Mouse (Mus musculus): ENCODE measurements around the gene Fryl. TPM values are rescaled to one million over a fixed set of nuclear protein-coding genes. Genes with fewer than 3 reads are reported as not detected.

The Fryl gene
- 21.8 and 30.4 TPM in 2 replicates for polyA plus RNA-seq (2012)

GRCm38 (mm10) chr5:73256352-73257065 lies at the start of gene Fryl:
Fryl (minus strand) TSS chr5:73256619.
- Histone ChIP-seq H3K27me3 (ENCODE audit: control insufficient read depth) (no peaks in the 10 kb centered on the region), H3K4me3 (replicated peaks) (peak within 1 kb of the TSS; percentile 98), H3K4me1 (ENCODE audit: control insufficient read depth) (peaks cover 58% of the 10 kb centered on the region), H3K9me3 (ENCODE audit: control insufficient read depth, low read length) (no peaks in the 10 kb centered on the region), H3K36me3 (ENCODE audit: control insufficient read depth) (peaks cover 7% of the 10 kb centered on the region)
- TF ChIP-seq GATA1 (IDR thresholded peaks at IDR 0.05; ENCODE audit: low read length) (no peak; the same call in 1 of the 2 replicates), TAL1 (IDR thresholded peaks at IDR 0.05; ENCODE audit: low read length) (no peak)

- Histone ChIP-seq H3K4me3 (replicated peaks) (no peak overlapping the region), H3K27me3 (ENCODE audit: control insufficient read depth) (no peaks in the 10 kb centered on the region), H3K36me3 (ENCODE audit: control insufficient read depth) (peaks cover 100% of the 10 kb centered on the region), H3K4me1 (ENCODE audit: control insufficient read depth) (peaks cover 43% of the 10 kb centered on the region), H3K9me3 (ENCODE audit: control insufficient read depth, low read length) (no peaks in the 10 kb centered on the region)
- TF ChIP-seq TAL1 (IDR thresholded peaks at IDR 0.05; ENCODE audit: low read length) (no peak), GATA1 (IDR thresholded peaks at IDR 0.05; ENCODE audit: low read length) (no peak)
These were observed 48.1 kb upstream of the Fryl start for GRCm38 (mm10) chr5:73304507-73304906.

- H3K4me3 ChIP-seq (replicated peaks), result no peak overlapping the region
- peaks cover 99% of the 10 kb centered on the region for H3K36me3 ChIP-seq (ENCODE audit: control insufficient read depth)
- no peaks in the 10 kb centered on the region for H3K9me3 ChIP-seq (ENCODE audit: control insufficient read depth, low read length)
- no peaks in the 10 kb centered on the region for H3K27me3 ChIP-seq (ENCODE audit: control insufficient read depth)
- H3K4me1 ChIP-seq (ENCODE audit: control insufficient read depth), result peaks cover 38% of the 10 kb centered on the region
- TF ChIP-seq TAL1 (IDR thresholded peaks at IDR 0.05; ENCODE audit: low read length) (no peak), GATA1 (IDR thresholded peaks at IDR 0.05; ENCODE audit: low read length) (no peak)
These were observed 45.3 kb upstream of the Fryl start for GRCm38 (mm10) chr5:73301601-73302307.

- Histone ChIP-seq H3K9me3 (ENCODE audit: control insufficient read depth, low read length) (no peaks in the 10 kb centered on the region), H3K27me3 (ENCODE audit: control insufficient read depth) (no peaks in the 10 kb centered on the region), H3K4me3 (replicated peaks) (no peak overlapping the region), H3K4me1 (ENCODE audit: control insufficient read depth) (peaks cover 50% of the 10 kb centered on the region), H3K36me3 (ENCODE audit: control insufficient read depth) (peaks cover 67% of the 10 kb centered on the region)
- TF ChIP-seq GATA1 (IDR thresholded peaks at IDR 0.05; ENCODE audit: low read length), result no peak
- no peak for TF ChIP-seq TAL1 (IDR thresholded peaks at IDR 0.05; ENCODE audit: low read length)
These were observed 39.5 kb upstream of the Fryl start for GRCm38 (mm10) chr5:73295916-73296315.

GRCm38 (mm10) chr5:73295016-73295415 lies 38.6 kb upstream of the Fryl start:
- no peaks in the 10 kb centered on the region for H3K27me3 ChIP-seq (ENCODE audit: control insufficient read depth)
- peak overlapping the region; percentile 2 for H3K4me3 ChIP-seq (replicated peaks)
- H3K4me1 ChIP-seq (ENCODE audit: control insufficient read depth), result peaks cover 43% of the 10 kb centered on the region
- H3K36me3 ChIP-seq (ENCODE audit: control insufficient read depth), result peaks cover 58% of the 10 kb centered on the region
- H3K9me3 ChIP-seq (ENCODE audit: control insufficient read depth, low read length), result no peaks in the 10 kb centered on the region
- no peak for TF ChIP-seq GATA1 (IDR thresholded peaks at IDR 0.05; ENCODE audit: low read length)
- TF ChIP-seq TAL1 (IDR thresholded peaks at IDR 0.05; ENCODE audit: low read length), result no peak

GRCm38 (mm10) chr5:73293458-73293827 lies 37.0 kb upstream of the Fryl start:
- no peaks in the 10 kb centered on the region for H3K9me3 ChIP-seq (ENCODE audit: control insufficient read depth, low read length)
- peaks cover 35% of the 10 kb centered on the region for H3K4me1 ChIP-seq (ENCODE audit: control insufficient read depth)
- no peaks in the 10 kb centered on the region for H3K27me3 ChIP-seq (ENCODE audit: control insufficient read depth)
- H3K4me3 ChIP-seq (replicated peaks), result peak overlapping the region; percentile 82
- no peak for TF ChIP-seq TAL1 (IDR thresholded peaks at IDR 0.05; ENCODE audit: low read length)
- no peak for TF ChIP-seq GATA1 (IDR thresholded peaks at IDR 0.05; ENCODE audit: low read length)
- peaks cover 43% of the 10 kb centered on the region for H3K36me3 ChIP-seq (ENCODE audit: control insufficient read depth)

GRCm38 (mm10) chr5:73292502-73293457 lies 36.4 kb upstream of the Fryl start, which contains the start of gene Ociad1:
Ociad1 (plus strand) TSS chr5:73292784.
- no peak for TF ChIP-seq GATA1 (IDR thresholded peaks at IDR 0.05; ENCODE audit: low read length)
- no peak for TF ChIP-seq TAL1 (IDR thresholded peaks at IDR 0.05; ENCODE audit: low read length)
- H3K4me3 ChIP-seq (replicated peaks), result peak within 1 kb of the TSS; percentile 82
- peaks cover 32% of the 10 kb centered on the region for H3K4me1 ChIP-seq (ENCODE audit: control insufficient read depth)
- H3K9me3 ChIP-seq (ENCODE audit: control insufficient read depth, low read length), result no peaks in the 10 kb centered on the region
- no peaks in the 10 kb centered on the region for H3K27me3 ChIP-seq (ENCODE audit: control insufficient read depth)
- H3K36me3 ChIP-seq (ENCODE audit: control insufficient read depth), result peaks cover 37% of the 10 kb centered on the region

- Histone ChIP-seq H3K27me3 (ENCODE audit: control insufficient read depth) (no peaks in the 10 kb centered on the region), H3K9me3 (ENCODE audit: control insufficient read depth, low read length) (no peaks in the 10 kb centered on the region), H3K4me3 (replicated peaks) (no peak overlapping the region), H3K4me1 (ENCODE audit: control insufficient read depth) (peaks cover 25% of the 10 kb centered on the region), H3K36me3 (ENCODE audit: control insufficient read depth) (peaks cover 8% of the 10 kb centered on the region)
- no peak for TF ChIP-seq GATA1 (IDR thresholded peaks at IDR 0.05; ENCODE audit: low read length)
- no peak for TF ChIP-seq TAL1 (IDR thresholded peaks at IDR 0.05; ENCODE audit: low read length)
These were observed 33.5 kb upstream of the Fryl start for GRCm38 (mm10) chr5:73289900-73290299.

Measured in erythroblast, embryonic 14.5 days (primary cell).